Mouse (Mus musculus) gastrocnemius, adult 8-10 months (tissue): Measurements from ENCODE around the gene Olfr93. TPM values are rescaled to one million over a fixed set of nuclear protein-coding genes. Genes with fewer than 3 reads are reported as not detected.
"Not testable (repeated sequence)": the region's sequence is repeated elsewhere in the genome, so short reads cannot be mapped to it uniquely, and the experiment has no call there.

ENCODE experiments used
- DNase-seq, 2 experiments: peaks; one replicate each; pipeline ENCODE4 v3.0.0; 2022; ENCODE audit warnings: low spot score in 2 of 2
- total RNA-seq, 4 experiments: library from RNA; stranded (reverse); gene quantifications; 2 replicates each; pipeline ENCODE4 v1.2.4; 2022

Olfr93 gene
- total RNA-seq = not detected

GRCm38 (mm10) chr17:37161394-37161793, at the start of gene Olfr93:
TSS of gene Olfr93 (minus strand) at chr17:37161494.
- DNase-seq = no peak

GRCm38 (mm10) chr17:37203917-37204236, 42.6 kb upstream of the Olfr93 start:
- no peak for DNase-seq

- DNase-seq = peak; percentile 50 to 53
Measured at GRCm38 (mm10) chr17:37203206-37203916, 42.1 kb upstream of the Olfr93 start.

GRCm38 (mm10) chr17:37200894-37201293, 39.6 kb upstream of the Olfr93 start, which contains the start of gene Olfr94:
TSS of gene Olfr94 (minus strand) at chr17:37200994.
- no peak for DNase-seq

- no peak for DNase-seq
Measured at GRCm38 (mm10) chr17:37196845-37197724, 35.8 kb upstream of the Olfr93 start.

- DNase-seq = no peak
Measured at GRCm38 (mm10) chr17:37194782-37195181, 33.5 kb upstream of the Olfr93 start.

GRCm38 (mm10) chr17:37193656-37194055, 32.4 kb upstream of the Olfr93 start, which contains the start of gene Ubd:
TSS of gene Ubd (plus strand) at chr17:37193892.
- no peak for DNase-seq

- DNase-seq = no peak
Measured at GRCm38 (mm10) chr17:37193032-37193431, 31.7 kb upstream of the Olfr93 start.

GRCm38 (mm10) chr17:37190711-37191110, 29.4 kb upstream of the Olfr93 start:
- DNase-seq = no peak

- DNase-seq = no peak
Measured at GRCm38 (mm10) chr17:37185474-37185873, 24.2 kb upstream of the Olfr93 start.

- not testable (repeated sequence) for DNase-seq
Measured at GRCm38 (mm10) chr17:37131366-37131765, 29.9 kb downstream of the Olfr93 start.

GRCm38 (mm10) chr17:37119988-37120387, 41.3 kb downstream of the Olfr93 start, which contains the start of gene Olfr92:
TSS of gene Olfr92 (minus strand) at chr17:37120088.
- no peak for DNase-seq

GRCm38 (mm10) chr17:37098178-37098577, 63.1 kb downstream of the Olfr93 start, which contains the start of gene Olfr91:
TSS of gene Olfr91 (minus strand) at chr17:37098278.
- no peak for DNase-seq

GRCm38 (mm10) chr17:37093289-37093688, 68.0 kb downstream of the Olfr93 start:
- DNase-seq = no peak

GRCm38 (mm10) chr17:37092198-37092597, 69.1 kb downstream of the Olfr93 start:
- DNase-seq = no peak

Other genes with a start within 250 kb of the Olfr93 start
- gene Rnf39, start 218.6 kb downstream of the Olfr93 start, total RNA-seq = 1 to 10 TPM in 1 of 4 experiments, under 1 TPM in 2, not detected in 1; 0.18 to 1.1 (median 0.75) TPM
- gene Ppp1r11, start 209.8 kb downstream of the Olfr93 start, total RNA-seq = 10 to 100 TPM; 53.7 to 69.7 (median 62.4) TPM
- gene Znrd1, start 202.9 kb downstream of the Olfr93 start, total RNA-seq = 10 to 100 TPM; 17.7 to 22.3 (median 20.0) TPM
- 10 to 100 TPM; 17.9 to 22.6 (median 20.6) TPM for gene Znrd1as, start 202.9 kb downstream of the Olfr93 start, total RNA-seq
- gene 2410137M14Rik, start 180.3 kb downstream of the Olfr93 start, total RNA-seq = not detected
- not detected for gene H2-M5, start 172.0 kb downstream of the Olfr93 start, total RNA-seq
- under 1 TPM in 3 of 4 experiments, not detected in 1; 0.12 to 0.38 (median 0.27) TPM for gene Zfp57, start 160.3 kb downstream of the Olfr93 start, total RNA-seq
- not detected for gene Mog, start 138.1 kb downstream of the Olfr93 start, total RNA-seq
- 1 to 10 TPM; 3.1 to 6.8 (median 6.4) TPM for gene Gabbr1, start 115.5 kb downstream of the Olfr93 start, total RNA-seq
- not detected for gene Olfr90, start 73.0 kb downstream of the Olfr93 start, total RNA-seq
- gene Olfr91, start 63.2 kb downstream of the Olfr93 start, total RNA-seq = not detected
- gene Olfr92, start 41.4 kb downstream of the Olfr93 start, total RNA-seq = not detected
- not detected for gene Ubd, start 32.4 kb upstream of the Olfr93 start, total RNA-seq
- not detected for gene Olfr94, start 39.5 kb upstream of the Olfr93 start, total RNA-seq
- not detected for gene Olfr95, start 51.6 kb upstream of the Olfr93 start, total RNA-seq
- not detected for gene Olfr96, start 58.7 kb upstream of the Olfr93 start, total RNA-seq
- gene Olfr97, start 75.8 kb upstream of the Olfr93 start, total RNA-seq = not detected
- gene Olfr98, start 102.3 kb upstream of the Olfr93 start, total RNA-seq = not detected
- gene H2-M3, start 108.7 kb upstream of the Olfr93 start, total RNA-seq = 1 to 10 TPM in 2 of 4 experiments, under 1 TPM in 2; 0.36 to 1.6 (median 0.90) TPM
- gene Olfr99, start 122.0 kb upstream of the Olfr93 start, total RNA-seq = not detected
- gene Olfr101, start 142.8 kb upstream of the Olfr93 start, total RNA-seq = not detected
- gene Olfr102, start 155.6 kb upstream of the Olfr93 start, total RNA-seq = not detected
- gene Olfr103, start 178.2 kb upstream of the Olfr93 start, total RNA-seq = not detected
- gene Olfr104-ps, start 198.1 kb upstream of the Olfr93 start, total RNA-seq = not detected
- not detected for gene Olfr105-ps, start 217.5 kb upstream of the Olfr93 start, total RNA-seq
- not detected for gene Olfr106-ps, start 228.9 kb upstream of the Olfr93 start, total RNA-seq
- gene Olfr107, start 237.7 kb upstream of the Olfr93 start, total RNA-seq = not detected